Mouse (Mus musculus): ENCODE measurements around the gene Sco2. TPM values are rescaled to one million over a fixed set of nuclear protein-coding genes. Genes with fewer than 3 reads are reported as not detected.

The Sco2 gene
- polyA plus RNA-seq, 1 experiment from 2014 or later: 8.1 TPM

DNA sequence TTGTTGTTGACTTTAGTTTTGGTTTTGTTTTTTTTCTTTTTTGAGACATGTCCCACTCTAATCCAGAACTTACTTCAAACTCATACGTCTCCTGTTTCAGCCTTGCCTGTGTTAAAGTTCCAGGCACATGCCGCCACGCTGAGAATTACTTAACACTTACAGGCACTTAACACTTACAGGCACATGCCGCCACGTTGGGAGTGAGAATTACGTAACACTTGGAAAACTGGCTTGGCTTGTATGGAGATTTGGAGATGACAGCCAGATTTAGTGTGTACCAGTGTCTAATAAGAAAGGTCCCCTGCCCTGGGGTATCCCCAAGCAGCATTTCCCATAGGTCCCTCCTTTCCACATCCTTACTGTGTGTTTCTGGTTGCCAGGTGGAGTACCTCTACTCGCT, 10.6 kb downstream of the Sco2 start:
- Histone ChIP-seq H3K27ac (no peak overlapping the region), H3K27me3 (ENCODE audit: insufficient read depth, poor library complexity, severe bottlenecking) (no peaks in the 10 kb centered on the region), H3K36me3 (peaks cover 90% of the 10 kb centered on the region), H3K9me3 (no peaks in the 10 kb centered on the region), H3K4me3 (no peak overlapping the region), H3K4me1 (peaks cover 9% of the 10 kb centered on the region; the same call in 1 of the 2 replicates)
- DNase-seq (ENCODE audit: low spot score): no peak
- WGBS: 91% methylated on average over 7 of the region's 7 CpGs

DNA sequence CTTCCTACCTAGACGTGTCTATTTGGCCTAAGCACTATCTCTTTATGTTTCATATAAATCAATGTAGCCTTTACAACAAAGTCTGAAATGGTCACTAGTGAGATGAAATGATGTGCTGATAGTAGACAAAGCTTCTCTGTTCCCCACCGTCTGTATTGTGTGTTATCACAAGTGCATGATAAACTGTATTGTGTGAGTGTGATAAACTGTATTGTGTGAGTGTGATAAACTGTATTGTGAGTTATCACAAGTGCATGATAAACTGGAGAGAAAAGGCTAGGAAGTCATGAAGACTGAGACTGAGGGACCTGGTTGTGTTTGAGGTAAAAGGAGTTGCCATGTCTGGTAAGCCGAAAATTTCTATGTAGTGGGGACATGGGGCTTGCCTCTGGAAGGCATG, 14.9 kb downstream of the Sco2 start:
- 63% methylated on average over 3 of the region's 3 CpGs for WGBS
- Histone ChIP-seq H3K36me3 (peaks cover 49% of the 10 kb centered on the region), H3K4me3 (no peak overlapping the region), H3K4me1 (peaks cover 26% of the 10 kb centered on the region), H3K27ac (no peak overlapping the region), H3K27me3 (ENCODE audit: insufficient read depth, poor library complexity, severe bottlenecking) (no peaks in the 10 kb centered on the region), H3K9me3 (no peaks in the 10 kb centered on the region)
- no peak for DNase-seq (ENCODE audit: low spot score)

DNA sequence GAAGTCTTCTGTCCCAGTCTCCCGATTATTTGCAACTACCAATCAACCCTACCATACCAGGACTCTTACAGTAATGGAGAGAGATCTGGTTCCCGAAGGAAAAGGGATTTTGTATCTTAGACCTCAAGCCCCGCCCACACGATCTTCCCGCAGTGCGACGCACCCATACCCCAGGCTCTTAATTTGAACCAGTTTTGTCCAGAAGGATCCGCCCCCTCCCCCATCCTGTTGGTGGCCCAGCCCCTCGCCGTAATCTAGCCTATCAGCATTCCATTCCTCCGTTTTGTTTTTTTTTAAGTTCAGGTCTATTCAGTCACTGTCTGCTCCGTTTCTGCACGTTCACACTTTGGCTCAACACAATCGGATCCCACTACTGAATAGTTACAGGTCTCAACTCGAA, 17.3 kb downstream of the Sco2 start:
- peaks cover 50% of the 10 kb centered on the region for H3K36me3 ChIP-seq
- DNase-seq (ENCODE audit: low spot score): peak; percentile 95
- WGBS: under 1% methylated on average over 15 of the region's 15 CpGs

DNA sequence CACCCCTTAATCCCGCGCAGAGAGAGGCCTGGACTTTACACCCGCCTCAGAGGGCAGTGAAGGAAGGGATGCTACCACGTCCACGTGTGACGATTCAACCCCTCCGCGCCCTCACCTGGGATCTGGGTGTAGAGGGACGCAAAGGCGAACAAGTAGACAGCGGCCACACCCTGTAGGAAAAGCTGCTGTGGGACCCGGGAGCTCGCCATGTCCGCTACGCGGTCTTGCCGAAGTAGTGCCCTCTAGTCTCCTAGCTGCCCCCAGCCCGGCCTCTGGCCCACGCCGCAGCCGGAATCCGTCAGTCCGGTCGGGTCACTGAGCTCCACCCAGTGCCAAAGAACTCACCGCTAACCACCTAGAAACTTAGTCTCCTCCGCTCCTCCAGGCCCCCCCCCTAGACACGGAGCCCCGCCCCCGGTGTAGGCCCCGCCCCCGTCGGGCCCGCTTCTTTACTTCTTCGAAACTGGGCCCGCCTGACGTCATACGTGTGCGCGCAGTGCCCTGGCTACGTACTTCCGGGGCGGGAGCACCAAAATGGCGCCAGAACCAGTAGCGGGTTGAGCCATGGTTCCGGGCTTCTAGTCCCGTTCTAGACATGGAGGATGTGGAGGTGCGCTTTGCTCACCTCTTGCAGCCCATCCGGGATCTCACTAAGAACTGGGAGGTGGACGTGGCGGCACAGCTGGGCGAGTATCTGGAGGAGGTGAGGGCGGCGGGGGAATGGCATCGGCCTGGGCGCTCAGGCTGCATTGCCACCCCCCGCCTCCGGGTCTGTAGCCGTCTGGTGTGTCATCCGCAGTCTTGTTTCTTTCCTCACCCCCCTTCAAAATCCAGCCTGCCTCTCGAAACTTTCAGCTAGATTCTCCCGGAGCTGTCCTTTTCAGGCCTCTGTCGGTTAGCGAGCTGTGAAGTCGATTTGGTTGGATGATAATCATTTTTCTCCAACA, 18.1 kb downstream of the Sco2 start, which contains the start of the genes Lmf2 and Ncaph2:
TSS of gene Lmf2 (minus strand) at position 419 of the 947 bp plus-strand sequence.
TSS of gene Ncaph2 (plus strand) at position 479 of the 947 bp plus-strand sequence.
- under 1% methylated on average over 64 of the region's 64 CpGs for WGBS
- Histone ChIP-seq H3K27me3 (ENCODE audit: insufficient read depth, poor library complexity, severe bottlenecking) (no peaks in the 10 kb centered on the region), H3K27ac (peak within 1 kb of the TSS; percentile 92), H3K36me3 (peaks cover 50% of the 10 kb centered on the region), H3K4me3 (peak within 1 kb of the TSS; percentile 77), H3K9me3 (no peaks in the 10 kb centered on the region), H3K4me1 (peaks cover 32% of the 10 kb centered on the region)
- peak; percentile 98 for DNase-seq (ENCODE audit: low spot score)

More for the DNA sequence above, 17.3 kb downstream of the Sco2 start:
- Histone ChIP-seq H3K27ac (peak overlapping the region; percentile 92), H3K9me3 (no peaks in the 10 kb centered on the region), H3K4me1 (peaks cover 29% of the 10 kb centered on the region), H3K4me3 (peak overlapping the region; percentile 77), H3K27me3 (ENCODE audit: insufficient read depth, poor library complexity, severe bottlenecking) (no peaks in the 10 kb centered on the region)

DNA sequence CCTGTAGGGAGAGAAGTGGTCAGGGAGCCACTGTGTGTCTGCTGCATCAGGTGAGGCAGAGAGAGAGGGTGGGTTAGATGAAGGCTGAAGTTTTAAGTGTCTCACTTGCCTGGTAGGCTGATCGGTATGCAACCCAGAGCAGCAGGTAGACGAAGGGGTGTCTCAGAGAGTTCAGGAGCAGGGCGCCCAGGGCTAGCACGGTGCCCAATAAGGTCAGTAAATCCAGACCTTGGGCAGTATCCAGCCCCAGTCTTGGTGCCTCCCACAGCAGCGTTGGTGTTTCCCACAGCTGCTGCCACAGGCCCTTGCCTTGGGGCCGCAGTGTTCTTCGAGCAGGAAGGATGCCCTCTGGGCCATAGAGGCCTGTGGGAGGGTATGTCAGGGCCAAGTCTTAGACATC, 19.2 kb downstream of the Sco2 start:
- 83% methylated on average over 7 of the region's 7 CpGs for WGBS
- Histone ChIP-seq H3K4me1 (peaks cover 34% of the 10 kb centered on the region), H3K9me3 (no peaks in the 10 kb centered on the region), H3K27me3 (ENCODE audit: insufficient read depth, poor library complexity, severe bottlenecking) (no peaks in the 10 kb centered on the region), H3K36me3 (peaks cover 51% of the 10 kb centered on the region), H3K4me3 (peak overlapping the region; percentile 77), H3K27ac (peak overlapping the region; percentile 92)
- no peak for DNase-seq (ENCODE audit: low spot score)

DNA sequence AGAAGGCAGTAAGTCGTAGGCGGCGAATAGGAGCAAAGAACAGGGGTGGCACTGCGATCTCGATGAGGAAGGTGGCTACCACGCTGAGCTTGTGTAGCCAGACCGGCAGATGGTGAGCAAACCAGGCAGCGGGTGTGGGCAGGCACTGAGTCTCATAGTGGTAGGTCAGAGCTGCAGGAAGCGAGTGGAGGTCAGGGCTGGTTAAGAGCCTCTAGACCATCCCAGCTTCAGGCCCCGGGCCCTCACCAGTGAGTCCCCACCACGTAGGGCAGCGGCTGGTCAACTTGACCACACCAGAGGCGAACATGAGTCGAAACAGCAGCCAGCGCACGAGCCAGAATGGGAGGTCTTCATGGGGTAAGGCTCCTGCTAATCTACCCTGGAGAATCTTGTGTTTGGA, 19.8 kb downstream of the Sco2 start:
- DNase-seq (ENCODE audit: low spot score): no peak
- H3K9me3 ChIP-seq: no peaks in the 10 kb centered on the region
- peaks cover 48% of the 10 kb centered on the region for H3K36me3 ChIP-seq
- no peak overlapping the region for H3K27ac ChIP-seq
- no peaks in the 10 kb centered on the region for H3K27me3 ChIP-seq (ENCODE audit: insufficient read depth, poor library complexity, severe bottlenecking)
- peak overlapping the region; percentile 77 for H3K4me3 ChIP-seq
- WGBS: 94% methylated on average over 16 of the region's 16 CpGs
- peaks cover 32% of the 10 kb centered on the region for H3K4me1 ChIP-seq

DNA sequence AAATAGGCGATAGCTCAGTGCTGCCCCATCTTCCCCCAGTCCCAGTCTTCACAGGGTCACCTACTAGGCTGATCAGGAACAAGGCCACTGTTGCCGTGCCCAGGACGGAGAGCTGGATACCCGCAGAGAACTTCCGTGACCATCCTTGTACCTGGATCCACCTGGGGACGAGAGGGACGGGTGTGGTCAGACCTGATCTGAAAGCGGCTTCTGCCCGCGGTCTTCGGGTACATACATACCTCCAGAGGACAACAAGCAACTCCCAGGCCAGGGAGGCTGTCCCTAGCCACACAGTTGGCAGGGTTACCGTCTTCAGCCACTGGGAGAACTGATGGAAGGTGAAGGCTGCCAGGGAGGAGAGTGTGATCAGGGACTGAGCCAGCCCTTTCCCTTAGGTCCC, 20.9 kb downstream of the Sco2 start:
- Histone ChIP-seq H3K9me3 (no peaks in the 10 kb centered on the region), H3K27me3 (ENCODE audit: insufficient read depth, poor library complexity, severe bottlenecking) (no peaks in the 10 kb centered on the region), H3K27ac (no peak overlapping the region), H3K4me3 (no peak overlapping the region), H3K4me1 (peaks cover 23% of the 10 kb centered on the region), H3K36me3 (peaks cover 46% of the 10 kb centered on the region)
- DNase-seq (ENCODE audit: low spot score): no peak
- 92% methylated on average over 12 of the region's 12 CpGs for WGBS

DNA sequence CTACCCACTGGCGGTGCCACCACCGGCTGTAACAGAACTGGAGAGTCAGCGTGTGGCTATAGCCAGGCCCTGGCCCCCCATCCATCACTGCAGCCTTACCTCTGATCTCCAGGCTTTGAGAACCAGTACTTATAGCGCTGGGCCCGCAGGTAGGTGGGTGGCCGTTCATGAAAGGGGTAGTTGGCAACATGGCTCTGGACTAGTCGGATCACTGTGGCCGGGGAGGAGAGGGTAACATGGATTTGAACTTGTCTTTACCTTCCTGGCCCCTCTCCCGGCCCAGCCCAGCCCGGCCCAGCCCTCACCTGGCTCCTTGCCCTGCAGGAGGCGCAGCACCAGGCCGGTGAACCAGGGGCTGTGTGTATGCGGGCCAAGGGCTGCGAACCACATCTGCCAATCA, 21.6 kb downstream of the Sco2 start:
- WGBS: 93% methylated on average over 14 of the region's 14 CpGs
- H3K27me3 ChIP-seq (ENCODE audit: insufficient read depth, poor library complexity, severe bottlenecking): no peaks in the 10 kb centered on the region
- H3K4me3 ChIP-seq: no peak overlapping the region
- H3K27ac ChIP-seq: no peak overlapping the region
- peaks cover 20% of the 10 kb centered on the region for H3K4me1 ChIP-seq
- DNase-seq (ENCODE audit: low spot score): no peak
- no peaks in the 10 kb centered on the region for H3K9me3 ChIP-seq
- H3K36me3 ChIP-seq: peaks cover 46% of the 10 kb centered on the region

DNA sequence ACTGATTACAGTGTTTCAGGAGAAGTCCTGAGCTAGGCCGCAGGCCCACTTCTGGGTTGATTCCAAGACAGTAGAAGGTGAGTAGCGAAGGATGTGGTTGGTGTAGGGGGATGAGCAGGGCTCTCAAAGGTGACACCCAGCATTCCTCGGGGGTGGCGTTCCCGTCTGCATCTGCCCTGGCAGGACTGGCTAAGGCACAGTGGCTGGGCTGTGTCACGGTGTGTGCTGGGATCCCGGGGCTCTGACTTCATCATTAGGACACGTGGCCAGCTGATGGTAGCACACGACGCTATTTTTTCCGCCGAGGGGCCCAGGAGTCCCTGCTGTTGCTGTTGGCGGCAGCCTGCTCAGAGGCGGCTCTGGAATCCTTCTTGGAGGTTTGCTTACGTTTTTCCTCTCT, 22.3 kb downstream of the Sco2 start:
- no peak for DNase-seq (ENCODE audit: low spot score)
- Histone ChIP-seq H3K4me1 (peaks cover 20% of the 10 kb centered on the region), H3K4me3 (no peak overlapping the region), H3K27me3 (ENCODE audit: insufficient read depth, poor library complexity, severe bottlenecking) (no peaks in the 10 kb centered on the region), H3K36me3 (peaks cover 46% of the 10 kb centered on the region), H3K9me3 (no peaks in the 10 kb centered on the region), H3K27ac (no peak overlapping the region)
- 81% methylated on average over 15 of the region's 15 CpGs for WGBS

DNA sequence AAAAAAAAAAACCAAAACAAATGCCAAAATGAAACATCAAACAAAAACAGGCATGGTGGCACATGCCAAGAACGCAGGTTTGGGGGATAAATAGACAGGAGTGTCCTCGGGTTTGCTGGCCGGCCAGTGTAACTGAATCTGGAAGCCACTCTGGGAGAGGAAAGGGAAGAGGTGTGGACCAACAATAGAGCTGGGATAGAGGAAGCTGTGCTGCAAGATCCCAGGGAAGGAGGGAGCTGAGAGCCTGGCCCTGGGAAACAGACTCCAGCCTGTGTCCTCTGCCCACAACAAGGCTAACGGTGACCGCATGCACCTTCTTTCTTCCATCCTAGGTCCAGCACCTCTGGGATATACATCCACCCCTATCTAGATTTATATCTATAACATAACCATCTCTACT, 23.2 kb downstream of the Sco2 start:
- 71% methylated on average over 5 of the region's 5 CpGs for WGBS

DNA sequence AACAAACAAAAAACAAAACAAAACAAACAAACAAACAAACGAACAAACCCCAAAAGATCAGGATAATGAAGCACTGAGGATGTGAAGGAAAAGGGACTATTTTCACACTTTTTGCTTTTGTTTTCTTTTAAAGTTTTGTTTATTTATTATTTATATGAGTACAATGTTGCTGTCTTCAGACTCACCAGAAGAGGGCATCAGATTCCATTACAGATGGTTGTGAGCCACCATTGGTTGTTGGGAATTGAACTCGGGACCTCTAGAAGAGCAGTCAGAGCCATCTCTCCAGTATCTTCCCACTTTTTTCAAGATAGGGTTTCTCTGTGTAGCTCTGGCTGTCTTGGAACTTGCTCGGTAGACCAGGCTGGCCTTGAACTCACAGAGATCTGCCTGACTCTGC, 30.3 kb downstream of the Sco2 start:
- WGBS: 83% methylated on average over 3 of the region's 3 CpGs
- no peak overlapping the region for H3K4me3 ChIP-seq
- H3K27me3 ChIP-seq (ENCODE audit: insufficient read depth, poor library complexity, severe bottlenecking): no peaks in the 10 kb centered on the region
- H3K27ac ChIP-seq: no peak overlapping the region
- H3K9me3 ChIP-seq: no peaks in the 10 kb centered on the region
- no peaks in the 10 kb centered on the region for H3K4me1 ChIP-seq
- H3K36me3 ChIP-seq: 0 out of 2 replicates have a peak, but pooled peaks cover 3% of the 10 kb centered on the region
- no peak for DNase-seq (ENCODE audit: low spot score)

More for the DNA sequence above, 23.2 kb downstream of the Sco2 start:
- no peaks in the 10 kb centered on the region for H3K27me3 ChIP-seq (ENCODE audit: insufficient read depth, poor library complexity, severe bottlenecking)
- H3K9me3 ChIP-seq: no peaks in the 10 kb centered on the region
- H3K4me1 ChIP-seq: peaks cover 20% of the 10 kb centered on the region
- H3K36me3 ChIP-seq: peaks cover 46% of the 10 kb centered on the region
- no peak overlapping the region for H3K4me3 ChIP-seq
- no peak overlapping the region for H3K27ac ChIP-seq
- DNase-seq (ENCODE audit: low spot score): no peak

DNA sequence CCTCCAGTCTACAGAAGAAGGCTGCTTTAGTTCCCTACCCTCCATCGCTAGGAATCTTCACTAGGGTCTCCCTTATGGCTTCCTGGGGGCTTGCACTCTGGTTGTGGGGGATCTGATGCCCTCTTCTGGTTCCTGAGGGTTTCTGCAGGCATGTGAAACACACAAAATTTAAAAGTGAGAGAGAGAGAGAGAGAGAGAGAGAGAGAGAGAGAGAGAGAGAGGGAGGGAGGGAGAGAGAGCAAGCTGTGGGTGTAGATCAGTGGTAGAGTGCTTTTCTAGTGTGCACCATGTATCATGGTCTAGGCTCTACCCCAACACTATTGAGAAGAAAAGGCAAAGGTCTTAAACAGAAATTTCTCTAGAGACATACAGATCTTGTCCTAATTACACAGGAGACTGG, 32.0 kb downstream of the Sco2 start:
- 41% methylated on average over 1 of the region's 1 CpGs for WGBS
- no peak overlapping the region for H3K27ac ChIP-seq
- H3K4me3 ChIP-seq: no peak overlapping the region
- DNase-seq (ENCODE audit: low spot score): no peak
- H3K4me1 ChIP-seq: no peaks in the 10 kb centered on the region
- H3K27me3 ChIP-seq (ENCODE audit: insufficient read depth, poor library complexity, severe bottlenecking): no peaks in the 10 kb centered on the region
- no peaks in the 10 kb centered on the region for H3K36me3 ChIP-seq
- H3K9me3 ChIP-seq: no peaks in the 10 kb centered on the region

DNA sequence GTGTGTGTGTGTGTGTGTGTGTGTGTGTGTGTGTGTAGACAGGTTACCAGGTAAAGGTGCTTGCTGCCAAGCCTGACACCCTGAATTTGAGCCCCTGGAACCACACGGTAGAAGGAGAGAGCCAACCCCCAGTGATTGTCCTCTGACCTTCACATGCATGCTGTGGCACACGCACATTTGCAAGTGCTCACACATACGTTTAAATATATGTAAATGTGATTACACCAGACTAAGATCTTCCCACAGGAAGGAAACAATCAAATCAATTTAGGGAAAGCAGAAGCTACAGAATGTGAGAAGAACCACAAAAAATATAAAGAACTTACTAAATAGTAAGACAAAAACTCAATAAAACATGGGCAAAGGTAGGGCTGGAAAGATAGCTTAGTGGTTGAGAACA, 33.5 kb downstream of the Sco2 start:
- H3K4me3 ChIP-seq: no peak overlapping the region
- no peak for DNase-seq (ENCODE audit: low spot score)
- H3K27me3 ChIP-seq (ENCODE audit: insufficient read depth, poor library complexity, severe bottlenecking): no peaks in the 10 kb centered on the region
- WGBS: 75% methylated on average over 3 of the region's 3 CpGs
- no peak overlapping the region for H3K27ac ChIP-seq
- H3K4me1 ChIP-seq: no peaks in the 10 kb centered on the region
- no peaks in the 10 kb centered on the region for H3K9me3 ChIP-seq
- no peaks in the 10 kb centered on the region for H3K36me3 ChIP-seq
